24 mouse cellular contexts compared by ENCODE assay signal in the genomic region with DNA sequence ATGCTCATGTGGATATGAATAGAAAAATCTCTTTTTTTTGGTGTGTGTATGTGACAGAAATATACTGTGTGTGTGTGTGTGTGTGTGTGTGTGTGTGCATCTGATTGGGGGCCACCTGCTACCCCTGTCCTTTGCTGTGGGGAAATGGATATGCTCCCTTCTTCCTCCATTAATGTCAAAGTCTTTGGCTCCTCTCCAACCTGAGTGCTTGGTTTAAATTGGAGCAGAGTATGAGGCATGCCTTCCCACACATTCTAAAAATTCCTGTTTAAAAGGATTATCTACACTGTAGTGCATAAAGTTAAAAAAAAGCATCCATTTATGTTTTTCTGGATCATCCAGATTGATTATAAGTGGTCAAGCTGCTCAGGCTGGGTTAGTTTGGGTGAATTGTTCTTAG.
DNase-seq lines count a peak whose midpoint lies in the region; ATAC-seq and TF ChIP-seq lines count a peak whose summit lies in the region.
"Had no signal": no experiment of that assay in that cellular context is flagged by ENCODE, and none has a peak within 500 bp of the region (broad histone marks: within the 10 kb centered on the region; RNA-seq: fewer than 3 reads in every experiment).

No protein-coding gene starts in this region.

- TF ChIP-seq EP300 in stomach, postnatal 0 days (optimal IDR thresholded peaks at IDR 0.05), result no peak

- intact Hi-C loops in left cerebral cortex, postnatal 36 days (cut with DNase I), result no loop called here

- H3K27me3 ChIP-seq in stomach, embryonic 16.5 days (ENCODE audit: control insufficient read depth, insufficient read depth, low read length), result no peaks in the 10 kb centered on the region
- no peaks in the 10 kb centered on the region for H3K27me3 ChIP-seq in stomach, postnatal 0 days (ENCODE audit: control insufficient read depth, insufficient read depth, low read length)
- H3K27me3 ChIP-seq: forebrain, embryonic 15.5 days; heart, embryonic 12.5 days; kidney, embryonic 15.5 days; midbrain, embryonic 13.5 days had no signal

- H3K9me3 ChIP-seq in stomach, embryonic 16.5 days (replicated peaks; ENCODE audit: control insufficient read depth, low read length), result no peaks in the 10 kb centered on the region
- H3K9me3 ChIP-seq in stomach, postnatal 0 days (ENCODE audit: control insufficient read depth, low read length), result no peaks in the 10 kb centered on the region
- H3K9me3 ChIP-seq: forebrain, embryonic 10.5 days; forebrain, embryonic 15.5 days; heart, embryonic 12.5 days; kidney, embryonic 15.5 days; midbrain, embryonic 13.5 days had no signal

- ATAC-seq in stomach, embryonic 16.5 days (ENCODE audit: insufficient read depth, low FRiP score), result peak; percentile 53; the same call in 1 of the 2 replicates
- ATAC-seq in stomach, postnatal 0 days (ENCODE audit: low FRiP score, low TSS enrichment), result no peak
- ATAC-seq in erythroid progenitor cell, adult 5-6 weeks (replicated peaks; ENCODE audit: low FRiP score, poor library complexity, severe bottlenecking), result no peak
- ATAC-seq: forebrain, embryonic 15.5 days; midbrain, embryonic 13.5 days had no signal

- H3K27ac ChIP-seq in stomach, embryonic 16.5 days (ENCODE audit: low read length), result no peak overlapping the region
- no peak overlapping the region for H3K27ac ChIP-seq in stomach, postnatal 0 days (replicated peaks)
- H3K27ac ChIP-seq: forebrain, embryonic 10.5 days; forebrain, embryonic 15.5 days; hindbrain, embryonic 14.5 days; kidney, embryonic 15.5 days; midbrain, embryonic 13.5 days had no signal

- no peak overlapping the region for H3K4me2 ChIP-seq in stomach, embryonic 16.5 days (ENCODE audit: low read depth, low read length)
- H3K4me2 ChIP-seq in stomach, postnatal 0 days (replicated peaks; ENCODE audit: low read depth), result no peak overlapping the region
- H3K4me2 ChIP-seq: forebrain, embryonic 15.5 days; heart, embryonic 12.5 days; hindbrain, embryonic 14.5 days; kidney, embryonic 15.5 days; liver, embryonic 11.5 days; midbrain, embryonic 13.5 days had no signal

- H3K36me3 ChIP-seq in stomach, embryonic 16.5 days (ENCODE audit: control insufficient read depth, insufficient read depth, low read length), result no peaks in the 10 kb centered on the region
- no peaks in the 10 kb centered on the region for H3K36me3 ChIP-seq in stomach, postnatal 0 days (ENCODE audit: control insufficient read depth, insufficient read depth, low read length)
- H3K36me3 ChIP-seq: forebrain, embryonic 10.5 days; forebrain, embryonic 15.5 days; heart, embryonic 12.5 days; kidney, embryonic 15.5 days; midbrain, embryonic 13.5 days had no signal

- no peak overlapping the region for H3K4me3 ChIP-seq in stomach, embryonic 16.5 days (replicated peaks; ENCODE audit: low read length)
- no peak overlapping the region for H3K4me3 ChIP-seq in stomach, postnatal 0 days (ENCODE audit: low read depth, low read length)
- H3K4me3 ChIP-seq: forebrain, embryonic 10.5 days; forebrain, embryonic 15.5 days; heart, embryonic 12.5 days; kidney, embryonic 15.5 days; midbrain, embryonic 13.5 days had no signal

- no peaks in the 10 kb centered on the region for H3K4me1 ChIP-seq in stomach, embryonic 16.5 days (ENCODE audit: control insufficient read depth, insufficient read depth, low read length)
- H3K4me1 ChIP-seq in stomach, postnatal 0 days (replicated peaks; ENCODE audit: control insufficient read depth, insufficient read depth), result no peaks in the 10 kb centered on the region
- H3K4me1 ChIP-seq: forebrain, embryonic 10.5 days; forebrain, embryonic 15.5 days; heart, embryonic 12.5 days; kidney, embryonic 15.5 days; midbrain, embryonic 13.5 days had no signal

- peak; percentile 53 to 74 for DNase-seq in frontal cortex, adult 2 months (ENCODE audit: extremely low spot score in 1 of 2, low spot score in 1 of 2)
- no peak for DNase-seq in frontal cortex, postnatal 10 days (ENCODE audit: low spot score in 2 of 2)
- DNase-seq in left cerebral cortex, postnatal 36 days (ENCODE audit: low spot score in 2 of 2), result peak; percentile 18 to 24
- no peak for DNase-seq in left cerebral cortex, adult 8-10 months (ENCODE audit: low spot score in 2 of 2)
- no peak for DNase-seq in stomach, postnatal 0 days (ENCODE audit: low spot score)
- DNase-seq in lung, postnatal 10 days, result no peak
- DNase-seq: adrenal gland, postnatal 25 days; cerebellum, adult 2 months; cerebellum, postnatal 14 days; gastrocnemius, postnatal 25 days; kidney, adult 18-20 months; kidney, postnatal 25 days; lung, postnatal 4 days; thymus, adult 18-20 months; thymus, postnatal 25 days had no signal

- no peak overlapping the region for H3K9ac ChIP-seq in stomach, embryonic 16.5 days (ENCODE audit: low read length)
- no peak overlapping the region for H3K9ac ChIP-seq in stomach, postnatal 0 days (ENCODE audit: low read length)
- H3K9ac ChIP-seq: forebrain, embryonic 15.5 days; heart, embryonic 12.5 days; hindbrain, embryonic 14.5 days; kidney, embryonic 15.5 days; midbrain, embryonic 13.5 days had no signal

- no peak for TF ChIP-seq CTCF in stomach, postnatal 0 days (IDR thresholded peaks at IDR 0.05; ENCODE audit: low read depth)

Comparison
In these comparisons a context has a peak if more than half of its experiments do, and no peak if none do; other contexts are left out.
1. DNase-seq: peak in frontal cortex, adult 2 months (2 of 2) and left cerebral cortex, postnatal 36 days (2 of 2); none in frontal cortex, postnatal 10 days (0 of 2), left cerebral cortex, adult 8-10 months (0 of 2), stomach, postnatal 0 days (single experiment) and lung, postnatal 10 days (single experiment).